Mouse (Mus musculus): Measurements from ENCODE around the gene Nfil3.

The Nfil3 gene

DNA sequence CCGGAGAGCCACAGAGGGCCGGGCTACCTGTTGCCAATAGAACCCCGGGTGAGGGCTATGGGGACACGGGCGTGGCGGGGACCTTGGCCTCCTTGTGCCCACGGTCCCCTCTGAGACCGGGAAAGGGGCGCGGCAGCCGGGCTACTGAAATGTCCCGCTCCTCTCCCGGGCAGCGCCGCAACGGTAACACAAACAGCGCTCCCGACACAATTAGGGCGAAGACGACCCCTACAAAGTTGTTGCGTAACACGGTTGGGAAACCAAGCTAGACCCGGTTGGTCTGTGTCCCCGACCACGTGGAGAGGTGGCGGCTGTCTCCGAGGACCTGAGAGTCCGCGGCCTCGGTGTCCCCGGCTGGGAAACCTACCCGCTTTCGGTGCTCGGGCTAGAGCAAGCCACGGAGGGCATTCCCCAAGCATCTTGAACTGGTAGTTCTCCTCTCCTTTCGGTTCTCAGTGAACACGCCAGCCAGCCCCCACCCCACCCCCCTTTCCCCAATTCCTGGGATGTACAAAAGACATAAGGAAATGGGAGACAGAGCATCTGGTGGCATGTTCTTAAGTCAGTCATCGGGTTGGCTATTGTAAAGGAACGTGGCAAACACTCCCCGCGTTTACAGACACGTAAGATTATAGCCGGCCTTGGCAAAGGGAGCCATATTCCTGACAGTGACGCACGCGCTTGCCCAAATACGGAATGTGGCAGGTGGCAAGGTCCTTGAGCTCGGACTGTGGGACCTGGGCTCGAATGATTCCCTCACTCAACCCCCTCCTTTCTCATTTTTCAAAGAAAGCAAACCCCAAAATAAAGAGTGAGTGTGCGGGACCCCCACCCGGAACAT, 788 bp upstream of the Nfil3 start:
- peak; percentile 40 for DNase-seq

DNA sequence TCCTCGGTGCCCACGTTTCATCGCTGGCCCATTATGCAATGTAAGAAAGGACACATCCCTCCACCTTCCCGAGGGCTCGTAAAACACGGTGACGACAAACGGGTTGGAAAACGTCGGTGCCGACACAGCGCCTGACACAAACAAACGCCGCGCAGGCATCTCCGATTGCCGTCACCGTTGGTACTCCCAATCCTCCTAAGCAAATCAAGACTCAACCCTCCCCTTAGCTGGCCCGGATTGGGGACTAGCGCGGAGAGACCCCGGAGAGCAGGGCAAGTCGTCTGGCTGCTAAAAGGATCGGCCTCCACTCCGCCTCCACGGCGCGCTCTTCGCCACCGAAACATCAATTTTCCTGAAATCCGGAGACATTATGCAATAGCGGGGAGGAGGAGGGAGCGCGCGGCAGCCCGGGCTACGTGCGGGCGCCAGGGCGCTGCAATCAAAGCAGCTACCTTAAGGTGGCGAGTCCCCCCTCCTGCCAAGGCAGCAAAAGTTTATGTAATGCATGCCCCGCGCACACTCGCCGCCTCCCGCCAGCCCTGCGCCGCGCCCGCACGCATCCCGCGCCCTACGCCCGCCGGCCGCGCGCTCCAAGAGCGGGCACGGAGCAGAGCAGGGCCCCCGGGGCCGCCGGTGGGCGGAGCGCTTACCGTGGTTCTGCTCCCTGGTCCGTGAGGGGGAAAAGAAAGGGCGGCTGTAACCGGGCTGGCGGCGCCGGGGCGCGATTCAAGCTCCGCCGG, 492 bp downstream of the Nfil3 start:
- peak; percentile 73 for DNase-seq

DNA sequence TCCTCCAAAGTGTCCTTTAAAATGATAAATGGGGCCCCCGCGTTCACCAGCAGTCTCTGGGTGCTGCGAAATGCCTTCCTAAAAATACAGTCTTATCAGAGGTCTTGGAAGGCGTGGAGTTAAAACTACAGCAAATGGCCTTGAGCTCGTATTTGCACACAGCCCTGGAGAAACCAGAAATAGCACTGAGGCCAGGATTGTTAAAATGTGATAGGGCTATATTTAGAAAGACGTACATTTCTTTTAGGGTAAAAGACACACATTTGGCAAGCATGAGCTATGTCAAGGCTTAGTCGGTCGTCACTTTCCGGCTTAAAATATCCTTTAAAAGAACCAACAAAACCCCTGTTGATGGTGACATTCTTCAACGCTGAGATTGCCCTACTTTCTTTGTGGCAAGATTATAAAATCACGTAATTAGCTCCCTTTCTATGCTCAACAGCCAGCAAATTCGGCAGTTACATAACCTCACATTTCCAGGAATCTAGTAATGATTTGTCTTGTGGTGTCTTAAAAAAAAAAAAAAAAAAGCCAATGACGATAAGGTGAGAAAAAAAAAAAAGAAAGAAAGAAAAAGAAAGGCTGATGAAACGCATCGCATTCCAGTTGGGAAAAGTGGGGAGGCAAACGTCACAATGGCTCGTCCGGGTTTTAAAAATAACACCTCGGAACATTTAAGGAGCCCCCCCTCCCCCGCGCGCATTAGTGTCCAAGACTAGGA, 1.4 kb downstream of the Nfil3 start:
- peak; percentile 45 for DNase-seq

DNA sequence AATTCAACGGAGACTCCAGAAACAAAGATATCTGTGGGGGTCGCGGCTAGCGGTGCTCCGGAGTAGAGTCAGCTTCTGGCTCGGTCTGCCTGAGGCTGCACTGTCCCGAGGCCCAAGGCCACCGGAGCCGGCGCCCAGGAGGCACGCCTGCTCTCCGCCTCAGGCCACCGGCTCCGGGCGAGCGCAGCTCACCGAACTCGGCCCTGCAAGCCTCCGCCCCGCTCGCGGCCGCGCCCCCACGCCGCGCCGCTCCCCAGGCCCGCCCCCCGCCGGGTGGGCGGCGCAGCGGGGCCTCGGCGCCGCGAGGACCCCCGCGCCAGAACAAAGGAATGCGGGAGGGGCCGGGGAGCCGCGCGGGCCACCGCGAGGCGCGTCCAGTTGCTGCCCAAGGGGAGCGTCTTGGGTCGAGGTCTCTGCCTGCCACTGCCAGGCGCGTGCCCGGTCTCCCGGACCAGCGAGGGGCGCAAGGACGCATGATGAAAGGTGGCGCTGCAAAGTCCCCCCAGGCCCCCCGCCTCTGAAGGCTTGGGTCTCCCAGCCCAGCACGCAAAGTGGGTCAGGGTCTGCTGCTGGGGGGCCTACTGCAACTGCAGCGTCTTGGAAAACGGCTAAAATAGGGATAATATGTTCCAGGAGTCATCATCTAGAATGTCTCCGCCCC, 2.4 kb downstream of the Nfil3 start:
- DNase-seq: peak; percentile 39

DNA sequence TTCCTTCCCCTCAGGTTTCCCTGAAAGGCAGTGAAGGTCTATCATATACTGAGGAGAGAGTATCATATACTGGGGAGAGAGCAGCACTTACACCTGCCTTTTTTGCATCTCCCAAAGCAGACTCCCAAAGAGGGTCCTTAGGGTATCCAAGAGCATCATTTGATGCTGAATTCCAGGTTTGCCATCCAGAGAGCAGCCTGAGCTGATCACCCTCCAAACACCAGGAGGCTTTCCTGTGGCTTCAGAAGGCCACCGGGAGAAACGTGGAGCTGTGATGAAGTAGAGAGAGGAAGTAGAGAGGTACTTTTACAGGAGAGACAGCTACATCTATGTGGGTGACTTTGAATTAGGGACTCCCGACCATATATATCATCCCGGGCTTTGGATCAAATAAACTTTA, 3.1 kb downstream of the Nfil3 start:
- no peak for DNase-seq

DNA sequence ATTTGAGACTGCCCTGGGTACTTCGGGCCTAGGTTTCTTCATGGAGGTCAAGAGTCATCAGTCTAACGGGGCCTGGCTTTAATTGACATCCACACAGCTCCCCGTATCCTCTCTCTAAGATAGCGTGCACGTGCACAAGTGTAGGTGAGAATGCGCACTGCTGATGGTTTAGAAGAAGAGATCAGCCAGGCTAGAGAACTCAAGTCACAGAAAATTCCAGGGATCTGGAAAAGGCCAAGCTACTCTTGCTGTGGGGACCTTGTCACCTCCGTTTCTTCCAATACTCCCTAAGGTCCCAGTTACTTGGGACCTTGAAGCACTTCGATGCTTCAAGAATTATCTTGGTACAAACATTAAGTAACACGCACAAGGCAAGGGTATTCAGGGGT, 3.7 kb downstream of the Nfil3 start:
- no peak for DNase-seq

DNA sequence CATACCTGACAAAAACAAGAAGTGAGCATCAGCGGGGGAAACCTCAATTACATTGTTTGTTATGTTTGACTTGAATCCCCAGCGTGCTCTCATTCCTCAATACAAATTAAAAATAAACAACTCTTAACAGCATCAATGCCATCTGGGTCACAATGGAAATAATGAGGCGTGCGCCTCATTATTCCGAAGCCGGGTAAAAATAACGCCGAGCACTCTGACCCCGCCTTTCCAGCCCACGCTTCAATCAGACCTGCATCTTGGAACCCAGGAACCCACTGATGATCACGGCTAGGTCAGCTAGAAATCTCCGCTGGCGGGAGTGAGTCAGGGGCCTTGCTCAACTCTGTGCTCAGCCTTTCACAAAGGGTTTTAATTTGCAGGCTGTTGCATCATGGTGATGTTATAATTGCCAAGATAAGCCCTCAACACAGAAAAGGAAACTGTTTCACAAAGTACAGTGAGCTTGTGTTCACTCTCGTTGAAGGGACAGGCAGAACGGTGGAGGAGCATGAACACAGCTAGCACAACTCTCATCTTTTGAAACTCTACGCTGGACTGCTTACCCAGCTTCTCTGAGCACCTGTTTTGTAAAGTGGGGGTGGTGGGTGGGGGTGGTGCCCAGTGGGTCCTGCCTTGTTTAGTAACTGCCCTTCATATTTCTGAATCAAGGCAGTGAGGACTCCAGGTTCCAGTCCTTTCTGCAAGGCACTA, 4.2 kb downstream of the Nfil3 start:
- DNase-seq: no peak

DNA sequence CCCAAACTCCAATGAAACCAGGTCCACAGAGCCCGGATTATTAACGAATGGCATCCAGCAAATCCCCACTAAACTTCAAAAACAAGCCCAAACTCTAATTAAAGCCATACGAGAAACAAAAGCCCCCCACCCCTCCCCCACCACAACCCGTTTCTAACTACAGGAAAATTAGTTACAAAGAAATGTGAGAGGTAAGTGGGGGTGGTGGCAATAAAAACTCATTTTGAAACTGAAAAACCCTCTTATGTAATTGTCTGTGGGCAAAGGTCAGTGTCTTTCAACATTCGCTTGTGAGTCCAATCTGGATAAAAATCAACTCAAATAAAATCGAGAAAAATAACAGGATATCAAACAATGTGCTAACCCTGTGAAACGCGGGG, 4.8 kb downstream of the Nfil3 start:
- peak; percentile 90 for DNase-seq

DNA sequence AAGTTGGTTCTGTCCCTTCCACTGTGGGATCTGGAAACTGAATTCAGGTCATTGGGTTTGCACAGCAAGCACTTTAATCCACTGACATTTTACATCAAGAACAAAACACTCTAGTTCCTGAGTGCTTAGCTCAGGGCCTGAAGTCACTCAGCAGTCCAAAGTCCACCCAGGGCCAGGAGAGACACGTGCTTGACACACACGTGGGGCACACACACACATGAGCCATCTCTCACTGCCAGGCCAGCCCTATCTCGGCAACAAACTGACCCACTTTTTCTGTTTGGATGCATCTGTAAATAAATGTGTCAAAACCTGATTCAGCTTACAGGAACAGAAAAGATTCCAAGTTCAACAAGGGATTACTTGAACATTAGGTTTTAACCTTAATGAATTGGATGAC, 6.2 kb downstream of the Nfil3 start:
- DNase-seq: peak; percentile 94

DNA sequence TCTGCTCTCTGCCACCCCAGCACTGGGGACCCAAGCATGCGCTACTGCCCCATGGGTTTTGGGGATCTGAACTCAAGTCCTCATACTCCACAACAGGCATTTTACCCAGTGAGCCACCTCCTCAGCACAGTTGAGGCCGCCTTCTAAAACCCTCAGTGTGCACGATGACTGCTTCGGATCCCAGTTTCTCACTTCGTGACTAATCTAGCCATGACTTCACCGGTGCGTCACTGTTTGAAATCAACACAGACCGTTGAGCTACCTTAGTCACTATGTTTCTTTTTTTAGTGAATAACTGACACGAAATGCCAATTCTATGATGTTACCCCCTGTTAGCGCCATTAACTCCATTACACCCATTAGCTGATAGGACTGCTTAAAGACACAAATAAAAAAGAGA, 7.4 kb downstream of the Nfil3 start:
- no peak for DNase-seq

DNA sequence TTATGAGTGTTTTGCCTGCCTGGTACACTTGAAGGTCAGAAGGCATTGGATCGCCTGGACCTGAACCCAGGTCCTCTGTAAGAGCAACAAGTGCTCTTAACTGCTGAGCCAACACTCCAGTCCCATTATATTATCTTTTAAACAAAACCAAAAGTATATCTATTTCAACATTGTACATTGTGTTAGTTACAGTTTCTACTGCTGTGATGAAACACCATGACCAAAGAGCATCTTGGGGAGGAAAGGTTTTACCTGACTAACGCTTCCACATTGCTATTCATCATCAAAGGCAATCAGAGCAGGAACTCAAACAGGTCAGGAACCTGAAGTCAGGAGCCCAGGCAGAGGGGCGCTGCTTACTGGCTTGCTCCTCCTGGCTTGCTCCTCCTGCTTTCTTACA, 8.2 kb downstream of the Nfil3 start:
- no peak for DNase-seq

DNA sequence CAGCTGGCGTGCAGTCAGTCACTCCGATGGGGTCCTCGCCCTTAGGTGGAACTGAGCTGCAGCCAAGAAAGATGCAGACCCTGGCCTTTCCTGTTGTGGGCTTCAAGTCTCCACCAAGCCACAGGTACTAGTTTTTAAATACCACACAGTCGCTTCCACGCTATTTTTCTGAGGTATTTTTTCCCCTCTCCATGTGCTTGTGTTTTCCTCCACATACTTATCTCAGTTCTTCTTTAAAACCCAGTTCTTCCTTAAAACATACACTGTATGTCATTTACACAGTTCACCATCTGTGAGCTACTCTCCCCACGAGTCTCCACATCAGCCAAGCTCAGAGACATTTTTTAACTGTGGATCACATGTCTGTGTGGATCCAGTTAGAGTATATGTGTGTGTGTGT, 10.0 kb downstream of the Nfil3 start:
- no peak for DNase-seq

DNA sequence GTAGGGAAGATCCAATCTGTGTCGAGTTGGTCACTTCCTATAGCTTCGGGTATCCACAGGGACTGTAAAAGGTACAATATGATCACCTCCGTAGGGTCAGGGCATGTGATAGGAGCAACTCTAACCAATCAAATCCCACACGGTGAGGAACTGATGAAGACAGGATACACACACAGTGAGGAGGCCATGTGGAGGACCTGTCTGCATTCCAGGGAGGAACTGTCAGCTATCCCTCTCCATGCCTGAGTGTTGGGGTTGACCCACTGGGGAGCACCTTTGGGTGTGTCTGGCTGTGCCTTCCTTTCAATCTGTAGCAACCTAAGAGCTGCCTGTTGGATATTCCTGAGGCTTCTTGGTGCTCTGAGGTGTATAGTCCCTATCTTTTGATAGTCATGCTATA, 18.0 kb downstream of the Nfil3 start:
- DNase-seq: no peak

DNA sequence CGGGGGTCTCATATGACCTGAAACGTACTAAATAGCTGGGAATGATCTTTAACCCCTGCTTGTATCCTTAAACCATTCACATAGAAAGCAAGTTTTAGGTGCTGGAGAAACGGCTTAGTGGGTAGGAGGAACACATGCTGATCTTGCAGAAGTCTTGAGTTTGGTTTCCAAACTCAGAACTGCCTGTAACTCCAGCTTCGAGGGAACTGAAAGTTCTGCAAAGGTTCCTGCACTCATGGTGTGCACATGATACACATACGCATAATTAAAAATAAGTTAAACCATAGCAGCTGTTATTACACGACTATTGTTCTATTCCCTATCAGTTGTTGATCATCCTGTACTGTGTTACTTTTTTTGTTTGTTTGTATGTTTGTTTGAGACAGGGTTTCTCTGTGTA, 18.5 kb downstream of the Nfil3 start:
- no peak for DNase-seq

DNA sequence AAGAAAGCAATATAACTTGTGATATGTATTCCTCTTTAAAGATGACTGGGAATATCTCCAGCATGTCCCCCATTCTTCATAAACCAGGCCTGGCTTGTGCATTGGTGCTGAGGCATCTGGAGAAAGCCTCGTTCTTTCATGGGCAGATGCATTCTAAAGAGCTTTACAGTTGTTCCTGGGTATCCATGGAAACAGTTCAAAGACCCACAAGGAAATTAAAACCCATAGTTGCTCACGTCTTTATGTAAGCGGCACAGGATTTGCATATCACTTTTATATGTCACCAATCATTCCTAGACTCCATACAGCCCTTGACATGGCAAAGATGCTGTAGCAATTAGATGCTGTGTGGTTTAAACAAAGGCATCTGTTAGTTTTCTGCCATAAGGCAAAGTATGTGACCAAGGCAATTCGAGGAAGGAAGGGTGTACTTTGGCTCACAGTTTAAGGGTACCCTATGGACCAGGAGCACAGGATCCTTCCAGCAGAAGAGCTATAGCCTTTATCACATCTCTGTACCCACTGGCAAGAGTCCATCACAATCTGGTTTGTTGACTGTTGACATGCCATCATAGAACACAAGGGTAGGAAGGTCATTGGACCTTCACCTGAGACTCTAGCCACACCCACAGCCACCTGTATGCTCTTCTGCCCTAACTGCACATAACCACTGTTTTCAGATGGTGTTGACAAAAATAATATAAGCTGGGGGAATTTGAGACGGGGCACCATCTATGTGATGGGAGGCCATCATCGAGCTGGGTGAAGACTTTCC, 26.9 kb downstream of the Nfil3 start:
- no peak for DNase-seq

DNA sequence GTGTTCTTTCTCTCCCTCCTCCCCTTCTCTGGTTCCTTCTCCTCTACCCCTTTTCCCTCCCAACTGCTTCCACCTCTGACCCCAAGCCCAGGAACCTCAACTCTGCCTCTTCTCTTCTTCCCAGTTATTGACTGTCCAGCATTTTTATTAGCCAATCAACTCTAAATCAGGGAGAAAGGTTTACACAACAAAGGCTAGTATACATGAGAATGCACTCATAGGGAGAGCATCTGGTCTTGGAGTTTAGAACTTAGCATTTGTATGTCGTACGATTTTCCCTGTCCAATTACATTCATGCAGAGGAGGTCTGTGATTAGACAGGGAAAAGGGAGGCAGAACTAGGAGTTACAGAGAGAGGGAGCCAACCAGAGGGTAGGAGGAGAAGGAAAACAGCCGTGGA, 31.7 kb downstream of the Nfil3 start:
- DNase-seq: no peak

DNA sequence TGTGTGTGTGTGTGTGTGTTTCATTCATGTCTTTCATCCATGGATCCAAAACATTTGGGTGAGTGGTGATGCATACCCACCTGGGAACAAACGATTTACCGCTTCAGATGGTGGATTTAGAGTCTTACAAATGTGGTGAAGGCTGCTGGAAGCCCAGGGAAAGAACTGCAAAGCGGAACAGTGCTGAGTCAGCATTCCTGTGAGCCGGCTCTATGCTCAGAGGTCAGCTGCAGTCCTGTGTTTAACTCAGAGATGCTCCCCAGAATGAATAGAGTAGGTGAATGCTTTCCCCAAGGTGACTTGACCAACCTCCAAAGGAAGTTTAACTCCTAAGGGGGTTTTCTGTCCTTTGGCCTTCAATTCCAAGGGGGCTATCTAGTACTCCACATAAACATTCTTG, 33.3 kb downstream of the Nfil3 start:
- no peak for DNase-seq

DNA sequence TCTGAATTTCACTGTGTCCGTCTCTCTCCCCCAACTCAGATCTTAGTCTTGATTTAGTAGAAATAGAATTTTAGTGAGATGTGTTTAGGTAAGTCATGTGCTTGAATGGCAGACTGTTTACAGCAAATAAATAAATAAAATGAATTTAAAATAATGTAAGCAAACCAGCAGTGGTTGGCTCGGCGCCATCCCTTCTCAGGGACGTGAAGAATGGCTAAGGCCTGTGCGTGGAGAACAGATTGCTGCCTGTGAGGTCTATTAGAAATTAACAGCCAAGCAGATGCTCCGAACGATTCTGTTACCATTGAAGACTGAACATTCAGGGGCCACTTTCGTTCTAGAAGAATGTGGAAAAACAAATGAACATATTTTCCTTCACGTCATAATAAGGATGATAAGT, 35.1 kb downstream of the Nfil3 start:
- no peak for DNase-seq

DNA sequence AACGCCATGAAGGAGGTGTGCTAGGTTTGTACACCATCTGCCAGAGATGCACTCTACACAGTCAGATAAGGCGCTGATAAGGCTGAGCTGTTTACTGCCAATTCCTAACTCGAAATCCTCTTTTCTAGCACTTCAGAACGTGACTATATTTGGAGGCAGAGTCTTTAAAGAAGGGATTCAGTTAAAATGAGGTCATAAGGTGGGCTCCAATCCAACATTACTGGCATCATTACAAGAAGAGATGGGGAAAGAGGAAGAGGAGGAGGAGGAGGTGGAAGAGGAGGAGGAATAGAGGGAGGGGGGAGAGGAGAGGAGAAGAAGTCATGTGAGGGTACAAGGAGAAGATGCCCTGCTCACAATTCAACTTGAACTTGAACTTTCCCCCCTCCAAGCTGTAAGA, 36.8 kb downstream of the Nfil3 start:
- DNase-seq: no peak

DNA sequence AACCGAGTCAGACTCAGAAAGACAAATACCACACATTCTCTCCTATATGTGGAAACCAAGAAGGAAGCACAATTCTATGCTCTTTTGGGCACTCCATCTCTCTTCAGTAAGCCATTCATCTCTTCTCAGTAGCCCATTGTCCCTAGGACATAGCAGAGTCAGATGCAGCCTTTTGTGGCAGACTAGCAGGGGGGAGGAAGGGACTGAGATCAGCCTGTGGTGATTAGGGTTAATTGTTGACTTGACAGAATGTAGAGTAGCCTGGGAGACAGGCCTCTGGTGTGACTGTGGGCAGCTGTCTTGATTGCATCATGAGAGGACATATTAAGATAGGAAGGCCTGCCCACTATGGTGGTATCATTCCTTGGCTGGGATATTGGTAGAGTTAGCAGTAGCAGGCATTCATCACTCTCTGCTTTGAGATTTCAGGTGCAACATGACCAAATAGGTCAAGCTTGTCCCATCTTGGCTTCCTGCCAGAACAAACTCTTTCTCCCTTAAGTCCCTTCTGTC, 37.9 kb downstream of the Nfil3 start:
- no peak for DNase-seq

DNA sequence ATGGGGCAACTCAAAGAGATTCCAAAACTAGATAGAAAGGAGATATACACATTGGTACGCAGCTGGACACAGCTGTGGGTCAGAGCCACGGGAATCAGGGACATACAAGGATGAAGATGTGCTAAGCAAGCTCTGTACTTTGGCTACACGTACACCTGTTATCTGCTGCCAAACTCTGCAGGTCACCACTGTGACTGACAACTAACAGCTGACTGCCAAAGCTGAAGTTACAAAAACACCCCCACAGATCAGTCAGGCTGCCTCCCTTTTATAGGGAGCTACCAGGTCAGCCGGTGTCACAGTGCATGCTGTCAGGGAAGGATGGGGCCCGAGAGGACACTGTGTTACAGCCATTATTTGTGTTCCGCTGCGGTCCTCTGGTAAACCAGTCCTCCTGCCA, 39.9 kb downstream of the Nfil3 start:
- no peak for DNase-seq

DNA sequence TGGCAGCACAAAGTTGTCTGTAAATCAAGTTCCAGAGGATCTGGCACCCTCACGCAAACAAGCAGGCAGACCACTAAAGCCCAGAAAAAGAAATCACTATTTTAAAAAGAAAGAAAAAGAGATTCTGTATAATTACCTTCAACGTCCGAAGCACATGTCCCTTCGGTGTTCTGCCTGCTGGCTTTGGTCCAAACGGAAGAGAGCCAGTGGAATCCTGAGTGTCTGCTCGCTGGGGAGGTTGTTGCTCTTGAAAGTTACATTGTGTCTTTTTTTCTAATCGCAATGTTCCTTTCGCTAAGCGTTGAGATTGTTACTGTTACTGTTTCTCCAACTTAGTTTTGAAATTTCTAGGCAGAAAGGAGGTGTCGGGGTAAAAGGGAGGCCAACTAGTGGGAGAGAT, 50.3 kb downstream of the Nfil3 start:
- no peak for DNase-seq
